In the genomic region with DNA sequence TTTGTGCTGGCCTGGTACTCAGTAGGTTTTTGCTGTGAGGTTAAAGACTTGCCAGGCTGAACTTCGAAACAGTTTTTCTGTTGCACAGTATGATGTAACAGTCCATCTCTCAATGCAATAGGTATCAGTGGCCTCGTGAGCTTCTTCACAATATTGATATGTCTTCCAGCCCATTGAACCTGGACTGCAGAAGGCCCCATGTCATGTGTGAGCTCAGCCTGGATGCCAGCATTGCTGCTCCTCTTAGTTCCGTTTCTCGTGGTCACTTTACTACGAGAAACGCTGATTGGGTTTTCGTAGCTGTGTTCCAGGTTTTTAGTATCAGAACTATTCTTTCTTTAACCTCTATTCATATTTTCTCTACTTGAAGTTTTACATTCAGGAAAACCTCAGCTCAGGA, we compare ENCODE assay signal across 27 mouse cellular contexts. TPM values are rescaled to one million over a fixed set of nuclear protein-coding genes. Genes with fewer than 3 reads are reported as not detected.
"Had no signal": no experiment of that assay in that cellular context is flagged by ENCODE, and none has a peak within 500 bp of the region (broad histone marks: within the 10 kb centered on the region; RNA-seq: fewer than 3 reads in every experiment).

No protein-coding gene starts in this region.

- H3K9ac ChIP-seq: heart, embryonic 12.5 days; hindbrain, embryonic 13.5 days; hindbrain, embryonic 15.5 days; kidney, embryonic 15.5 days; limb, embryonic 13.5 days; limb, embryonic 15.5 days; liver, embryonic 12.5 days; liver, embryonic 14.5 days had no signal

- H3K4me2 ChIP-seq: heart, embryonic 12.5 days; hindbrain, embryonic 13.5 days; hindbrain, embryonic 15.5 days; kidney, embryonic 15.5 days; limb, embryonic 13.5 days; limb, embryonic 15.5 days; liver, embryonic 12.5 days had no signal

- H3K27ac ChIP-seq: heart, embryonic 10.5 days; hindbrain, embryonic 13.5 days; hindbrain, embryonic 15.5 days; hindbrain, postnatal 0 days; kidney, embryonic 15.5 days; kidney, postnatal 0 days; limb, embryonic 13.5 days; limb, embryonic 15.5 days; liver, embryonic 12.5 days; liver, embryonic 14.5 days had no signal

- ATAC-seq: hindbrain, postnatal 0 days; intestine, embryonic 16.5 days; liver, embryonic 12.5 days had no signal

- DNase-seq: gastrocnemius, postnatal 14 days; gastrocnemius, postnatal 36 days; heart, adult 18-20 months; heart, postnatal 10 days; heart, postnatal 36 days; kidney, adult 11 months; kidney, adult 2 months; kidney, adult 9 months; kidney, postnatal 14 days; kidney, postnatal 36 days; layer of hippocampus, adult 9-11 months; layer of hippocampus, postnatal 36 days; left cerebral cortex, postnatal 4 days had no signal

- H3K9me3 ChIP-seq: heart, embryonic 10.5 days; heart, embryonic 12.5 days; hindbrain, embryonic 13.5 days; hindbrain, embryonic 15.5 days; kidney, embryonic 15.5 days; limb, embryonic 13.5 days; limb, embryonic 15.5 days; liver, embryonic 12.5 days had no signal

- H3K27me3 ChIP-seq: heart, embryonic 12.5 days; hindbrain, embryonic 13.5 days; hindbrain, embryonic 15.5 days; kidney, embryonic 15.5 days; limb, embryonic 13.5 days; limb, embryonic 15.5 days; liver, embryonic 12.5 days had no signal

- H3K4me1 ChIP-seq: heart, embryonic 10.5 days; heart, embryonic 12.5 days; hindbrain, embryonic 13.5 days; hindbrain, embryonic 15.5 days; kidney, embryonic 15.5 days; limb, embryonic 13.5 days; limb, embryonic 15.5 days; liver, embryonic 12.5 days had no signal

- H3K4me3 ChIP-seq: heart, embryonic 10.5 days; heart, embryonic 12.5 days; hindbrain, embryonic 13.5 days; hindbrain, embryonic 15.5 days; kidney, embryonic 15.5 days; limb, embryonic 13.5 days; limb, embryonic 15.5 days; liver, embryonic 12.5 days had no signal

- H3K36me3 ChIP-seq: heart, embryonic 10.5 days; heart, embryonic 12.5 days; hindbrain, embryonic 13.5 days; hindbrain, embryonic 15.5 days; kidney, embryonic 15.5 days; limb, embryonic 13.5 days; limb, embryonic 15.5 days; liver, embryonic 12.5 days had no signal

RNA-seq across cellular contexts. Expression of a gene that starts 6.9 kb away (rescaled TPM):
- total RNA-seq: liver, adult 2 months had no signal
- polyA plus RNA-seq: limb, embryonic 11.5 days; liver, adult 2 months had no signal
